Mouse (Mus musculus) heart, embryonic 11.5 days (tissue): ENCODE measurements around the gene Bcar3. TPM values are rescaled to one million over a fixed set of nuclear protein-coding genes. Genes with fewer than 3 reads are reported as not detected.

Source experiments
- ATAC-seq: fragments of 200-750 bp; cut with Nextera tagmentation; replicated peaks from 2 replicates; pipeline ENCODE4 v1.8.0; 2017; ENCODE audit warnings: moderate library complexity; ENCODE audit not compliant: insufficient number of reproducible peaks, low FRiP score, low TSS enrichment
- H3K27ac ChIP-seq: fragments of 300-500 bp; sonication (generic); 2 replicates; pipeline ENCODE4 v1.5.1; 2014; ENCODE audit warnings: mild to moderate bottlenecking, low read depth, low read length
- H3K27me3 ChIP-seq: fragments of 300-500 bp; sonication (generic); 2 replicates; pipeline ENCODE4 v1.6.1; 2014; ENCODE audit warnings: mild to moderate bottlenecking, low read length, mixed read lengths; ENCODE audit not compliant: control insufficient read depth, insufficient read depth
- H3K36me3 ChIP-seq: fragments of 300-500 bp; sonication (generic); 2 replicates; pipeline ENCODE4 v1.6.1; 2014; ENCODE audit warnings: mild to moderate bottlenecking, low read length, moderate library complexity, mixed read lengths; ENCODE audit not compliant: control insufficient read depth, insufficient read depth
- H3K4me1 ChIP-seq: fragments of 300-500 bp; sonication (generic); 2 replicates; pipeline ENCODE4 v1.6.1; 2014; ENCODE audit warnings: low read length; ENCODE audit not compliant: control insufficient read depth, insufficient read depth
- H3K4me2 ChIP-seq: fragments of 300-500 bp; sonication (generic); 2 replicates; pipeline ENCODE4 v1.6.1; 2014; ENCODE audit warnings: mild to moderate bottlenecking, moderate library complexity
- H3K4me3 ChIP-seq: fragments of 300-500 bp; sonication (generic); 2 replicates; pipeline ENCODE4 v1.5.1; 2014; ENCODE audit warnings: low read depth, low read length
- H3K9ac ChIP-seq: fragments of 300-500 bp; sonication (generic); 2 replicates; pipeline ENCODE4 v1.6.1; 2014; ENCODE audit warnings: mild to moderate bottlenecking, low read depth, low read length, moderate library complexity
- H3K9me3 ChIP-seq: fragments of 300-500 bp; sonication (generic); replicated peaks from 2 replicates; pipeline ENCODE4 v1.6.1; 2016; ENCODE audit warnings: low read length; ENCODE audit not compliant: control insufficient read depth
- WGBS: fragments of 180-500 bp; shearing (Covaris S2); extraction: QIAGEN DNeasy Blood & Tissue Kit; methylation state at CpG from one replicate; pipeline ENCODE4 v1.1.7; 2014; ENCODE audit not compliant: insufficient replicate concordance; 5-methylcytosine and 5-hydroxymethylcytosine counted together
- polyA plus RNA-seq: library from polyadenylated mRNA; unstranded; fragments of >200 nt; fragmentation: Nextera tagmentation; extraction: Ambion mirVana; gene quantifications from 2 replicates; pipeline ENCODE4 v1.2.1, GENCODE M21; 2014

The Bcar3 gene
- 6.4 and 8.7 TPM in 2 replicates for polyA plus RNA-seq

DNA sequence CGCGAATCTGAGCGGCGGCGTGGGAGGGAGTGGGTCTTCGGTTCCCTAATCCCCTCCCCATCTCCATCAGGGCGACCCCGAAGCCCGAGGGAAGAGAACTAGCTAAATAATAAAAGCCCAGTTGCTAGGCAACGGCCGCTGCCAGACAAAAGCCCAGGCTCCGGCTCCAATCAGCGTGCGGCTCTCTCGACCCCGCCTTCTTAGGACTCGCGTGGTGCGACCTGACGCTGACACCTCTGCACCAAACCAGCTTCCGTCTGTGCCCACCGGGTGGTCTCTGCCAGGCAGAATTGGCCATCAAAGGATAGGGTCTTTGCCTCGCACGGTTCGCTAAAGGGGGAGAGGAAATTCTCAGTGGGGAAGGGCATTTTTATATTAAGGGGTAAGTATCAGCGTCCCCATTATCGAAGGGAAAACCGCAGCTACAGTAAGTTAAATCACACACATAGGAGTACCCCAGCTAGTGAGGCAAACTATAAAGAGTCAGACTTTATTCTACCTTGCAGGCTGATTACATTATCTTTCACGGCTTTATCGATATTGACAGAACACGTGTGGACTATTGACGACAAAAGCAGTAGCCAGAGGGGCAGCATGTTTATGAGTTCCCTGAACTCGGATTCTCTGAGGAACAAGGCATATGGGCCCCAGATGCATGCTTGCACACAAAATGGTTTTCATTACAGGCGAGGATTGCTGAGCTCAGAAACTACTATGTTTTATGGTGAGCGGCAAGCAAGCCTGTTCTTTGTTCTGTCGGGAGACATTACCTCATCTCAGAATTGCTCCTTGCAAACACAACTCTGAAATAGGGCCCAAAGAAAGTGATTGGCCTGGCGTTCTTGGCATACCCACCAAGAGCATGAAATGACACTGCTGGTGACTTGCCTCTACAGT, at the start of gene Bcar3:
Gene Bcar3 (plus strand): TSS at position 183 of the 897 bp plus-strand sequence.
- 8% methylated on average over 37 of the region's 37 CpGs for WGBS
- Histone ChIP-seq H3K4me1 (peaks cover 11% of the 10 kb centered on the region; the same call in 1 of the 2 replicates), H3K36me3 (no peaks in the 10 kb centered on the region), H3K27me3 (peaks cover 3% of the 10 kb centered on the region; the same call in 1 of the 2 replicates), H3K9me3 (no peaks in the 10 kb centered on the region), H3K4me3 (peak within 1 kb of the TSS; percentile 93), H3K4me2 (peak within 1 kb of the TSS; percentile 84), H3K27ac (peak within 1 kb of the TSS; percentile 93), H3K9ac (peak within 1 kb of the TSS; percentile 92)
- ATAC-seq: peak; percentile 55

DNA sequence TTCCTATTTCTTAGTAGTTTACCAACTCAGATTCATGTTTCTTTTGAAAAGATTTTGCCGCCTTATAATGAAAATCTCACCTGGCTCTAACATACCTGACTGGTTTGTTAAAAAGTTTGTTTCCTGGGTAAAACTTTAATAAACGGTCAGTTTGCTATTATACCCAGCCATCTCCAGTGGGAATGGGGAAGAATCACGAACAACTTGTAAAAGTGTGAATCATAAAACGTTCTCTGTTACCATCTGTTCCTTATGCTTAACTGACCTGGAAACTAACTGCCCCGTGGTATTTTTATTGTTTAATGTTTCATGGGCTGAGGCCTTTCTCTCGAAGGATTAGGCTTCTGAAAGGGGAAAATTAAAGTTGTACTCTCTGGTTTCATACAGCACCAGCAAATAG, 49.2 kb upstream of the Bcar3 start:
- H3K36me3 ChIP-seq: no peaks in the 10 kb centered on the region
- WGBS: 61% methylated on average over 6 of the region's 6 CpGs
- H3K27ac ChIP-seq: peak overlapping the region; percentile 64; the same call in 1 of the 2 replicates
- peaks cover 15% of the 10 kb centered on the region for H3K4me1 ChIP-seq
- H3K9ac ChIP-seq: peak overlapping the region; percentile 7; the same call in 1 of the 2 replicates
- no peaks in the 10 kb centered on the region for H3K27me3 ChIP-seq
- ATAC-seq: no peak
- H3K9me3 ChIP-seq: no peaks in the 10 kb centered on the region
- peak overlapping the region; percentile 52 for H3K4me2 ChIP-seq
- H3K4me3 ChIP-seq: peak overlapping the region; percentile 86

DNA sequence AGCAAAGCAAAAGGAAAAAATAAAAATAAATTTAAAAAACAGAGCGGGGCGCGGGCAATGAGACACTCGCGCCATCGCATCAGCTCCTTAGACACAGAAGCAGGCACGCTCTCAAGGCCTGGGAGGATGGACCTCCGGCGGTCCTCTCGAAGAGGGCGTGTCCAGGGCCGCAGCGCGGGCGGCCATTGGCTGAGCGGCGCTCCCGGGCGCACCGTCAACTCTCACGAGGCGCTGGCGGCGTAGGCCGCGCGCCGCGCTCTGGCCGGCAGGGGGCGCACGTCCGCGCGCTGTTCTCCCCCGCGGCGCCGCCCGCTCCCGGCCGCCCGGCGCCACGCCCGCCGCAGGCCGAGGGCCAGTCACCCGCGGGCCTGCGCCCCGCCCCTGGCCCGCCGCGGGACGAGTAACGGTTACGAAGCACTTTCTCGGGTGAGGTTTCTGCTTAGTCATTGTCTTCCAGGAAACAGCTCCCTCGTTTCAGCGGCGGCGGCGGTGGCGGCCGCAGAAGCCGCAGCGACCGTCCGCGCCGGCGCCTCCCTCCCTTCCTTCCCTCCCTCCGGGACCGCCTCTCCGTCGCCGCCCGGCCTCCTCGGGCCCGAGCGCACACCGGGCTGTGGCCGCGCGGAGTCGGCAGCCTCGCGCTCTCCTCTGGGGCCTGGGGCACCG, 48.6 kb upstream of the Bcar3 start, which contains the start of gene Gclm:
Gene Gclm (plus strand): TSS at position 343 of the 663 bp plus-strand sequence.
- Histone ChIP-seq H3K4me3 (peak within 1 kb of the TSS; percentile 86), H3K27ac (peak within 1 kb of the TSS; percentile 92), H3K4me1 (peaks cover 15% of the 10 kb centered on the region), H3K9ac (peak within 1 kb of the TSS; percentile 84), H3K27me3 (no peaks in the 10 kb centered on the region), H3K4me2 (peak within 1 kb of the TSS; percentile 71), H3K9me3 (no peaks in the 10 kb centered on the region), H3K36me3 (no peaks in the 10 kb centered on the region)
- peak; percentile 94 for ATAC-seq
- WGBS: under 1% methylated on average over 87 of the region's 90 CpGs

DNA sequence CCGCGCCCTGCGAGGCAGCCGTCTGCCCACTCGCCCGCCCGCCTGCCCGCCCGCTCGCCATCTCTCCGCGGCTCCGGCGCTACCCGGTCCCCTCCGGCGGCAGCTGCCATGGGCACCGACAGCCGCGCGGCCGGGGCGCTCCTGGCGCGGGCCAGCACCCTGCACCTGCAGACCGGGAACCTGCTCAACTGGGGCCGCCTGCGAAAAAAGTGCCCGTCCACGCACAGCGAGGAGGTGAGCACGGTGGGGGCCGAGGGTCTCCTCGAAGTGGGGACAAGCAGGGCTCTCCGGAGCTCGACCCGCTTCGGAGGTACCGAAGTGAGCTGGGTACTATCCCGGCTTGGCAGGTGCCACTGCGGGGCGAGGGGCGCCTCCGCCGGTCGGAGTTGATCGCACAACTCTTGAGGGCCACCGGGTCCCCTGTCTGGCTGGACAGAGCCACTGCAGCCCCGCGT, 48.0 kb upstream of the Bcar3 start:
- peaks cover 15% of the 10 kb centered on the region for H3K4me1 ChIP-seq
- WGBS: under 1% methylated on average over 50 of the region's 50 CpGs
- no peaks in the 10 kb centered on the region for H3K27me3 ChIP-seq
- no peaks in the 10 kb centered on the region for H3K9me3 ChIP-seq
- peak; percentile 19 for ATAC-seq
- H3K4me2 ChIP-seq: peak overlapping the region; percentile 71
- H3K9ac ChIP-seq: peak overlapping the region; percentile 84
- H3K27ac ChIP-seq: peak overlapping the region; percentile 92
- no peaks in the 10 kb centered on the region for H3K36me3 ChIP-seq
- peak overlapping the region; percentile 86 for H3K4me3 ChIP-seq

DNA sequence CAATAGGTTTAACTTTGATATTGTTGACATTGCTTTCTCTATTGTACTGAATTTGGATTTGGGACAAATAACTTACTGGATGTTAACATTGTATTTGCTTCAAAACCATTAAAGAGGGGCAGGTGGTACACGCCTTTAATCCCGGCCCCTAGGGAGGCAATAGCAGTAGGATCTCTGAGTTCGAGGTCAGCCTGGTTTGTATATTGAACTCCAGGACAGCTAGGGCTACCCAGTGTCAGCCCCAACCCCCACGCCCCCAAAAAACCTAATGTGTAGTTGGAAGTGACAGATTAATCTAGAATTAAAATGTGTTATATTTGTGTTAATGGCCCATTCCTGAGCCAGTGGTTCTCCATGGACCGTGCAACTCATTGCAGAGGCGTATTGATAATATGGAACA, 47.5 kb upstream of the Bcar3 start:
- H3K4me2 ChIP-seq: peak overlapping the region; percentile 71
- H3K27me3 ChIP-seq: no peaks in the 10 kb centered on the region
- H3K9ac ChIP-seq: peak overlapping the region; percentile 84
- H3K4me3 ChIP-seq: peak overlapping the region; percentile 86
- no peak for ATAC-seq
- no peaks in the 10 kb centered on the region for H3K36me3 ChIP-seq
- WGBS: 26% methylated on average over 6 of the region's 6 CpGs
- no peaks in the 10 kb centered on the region for H3K9me3 ChIP-seq
- peak overlapping the region; percentile 92 for H3K27ac ChIP-seq
- peaks cover 15% of the 10 kb centered on the region for H3K4me1 ChIP-seq

DNA sequence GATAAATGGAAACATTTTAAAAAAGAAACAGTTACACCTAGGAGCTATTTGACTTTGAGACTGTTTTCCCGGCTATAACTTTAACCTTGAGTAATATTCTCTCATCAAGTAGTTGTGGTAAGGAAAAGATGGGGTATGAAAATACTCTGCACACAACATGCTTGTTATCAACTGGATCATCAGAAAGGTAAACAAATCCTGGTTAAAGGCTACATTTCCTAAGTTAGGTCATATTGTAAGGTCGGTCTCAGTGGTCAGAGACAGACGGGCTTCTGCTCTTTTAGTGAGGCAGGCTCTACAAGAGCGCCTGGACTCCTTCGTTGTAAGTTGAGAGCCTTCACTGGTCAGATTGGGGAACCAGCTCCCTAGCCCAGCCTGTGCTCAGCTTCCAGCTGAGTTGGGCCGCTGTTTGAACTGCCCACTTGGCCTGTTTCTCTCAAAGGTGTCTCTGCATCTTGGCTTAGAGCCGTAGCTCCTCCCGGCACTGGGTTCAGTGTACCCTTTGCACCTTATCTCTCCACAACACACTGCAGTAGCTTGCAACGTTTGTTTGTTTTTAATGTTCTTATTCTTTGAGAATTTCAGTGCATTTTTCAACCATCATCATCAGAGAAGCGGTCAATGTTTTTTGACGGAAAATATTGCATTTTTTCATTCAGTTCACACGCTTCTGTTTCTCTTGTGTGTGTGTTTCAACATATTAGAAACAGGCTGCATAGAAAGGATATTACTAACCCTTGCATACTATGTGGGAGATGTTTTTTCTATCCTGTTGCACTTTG, 46.8 kb upstream of the Bcar3 start:
- peak; percentile 61 for ATAC-seq
- peak overlapping the region; percentile 86 for H3K4me3 ChIP-seq
- H3K9me3 ChIP-seq: no peaks in the 10 kb centered on the region
- H3K4me1 ChIP-seq: peaks cover 15% of the 10 kb centered on the region
- H3K27ac ChIP-seq: peak overlapping the region; percentile 92
- 38% methylated on average over 12 of the region's 12 CpGs for WGBS
- peak overlapping the region; percentile 84; the same call in 1 of the 2 replicates for H3K9ac ChIP-seq
- H3K36me3 ChIP-seq: no peaks in the 10 kb centered on the region
- H3K4me2 ChIP-seq: peak overlapping the region; percentile 71
- no peaks in the 10 kb centered on the region for H3K27me3 ChIP-seq

DNA sequence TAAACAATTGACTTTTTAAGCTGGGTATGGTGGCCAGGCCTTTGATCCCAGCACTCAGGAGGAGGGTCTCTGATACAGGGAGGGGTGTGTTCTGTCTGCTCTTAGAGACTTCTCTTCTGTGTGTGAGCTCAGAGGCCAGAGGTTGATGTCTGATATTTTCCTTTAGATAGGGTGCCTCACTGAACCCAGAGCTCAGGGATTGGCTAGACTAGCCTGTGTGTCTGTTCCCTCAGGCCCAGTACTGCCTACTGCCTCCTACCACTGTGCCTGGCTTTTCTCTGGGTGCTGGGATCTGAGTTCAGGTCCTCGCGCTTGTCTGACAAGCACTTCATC, 46.2 kb upstream of the Bcar3 start:
- WGBS: 86% methylated on average over 2 of the region's 2 CpGs

More for the DNA sequence above, 46.2 kb upstream of the Bcar3 start:
- Histone ChIP-seq H3K9me3 (no peaks in the 10 kb centered on the region), H3K36me3 (no peaks in the 10 kb centered on the region), H3K27me3 (no peaks in the 10 kb centered on the region), H3K9ac (no peak overlapping the region), H3K4me3 (peak overlapping the region; percentile 86), H3K4me2 (peak overlapping the region; percentile 71), H3K4me1 (peaks cover 15% of the 10 kb centered on the region), H3K27ac (peak overlapping the region; percentile 92; the same call in 1 of the 2 replicates)
- peak; percentile 44 for ATAC-seq
